Mouse (Mus musculus): ENCODE measurements around the gene Spata2l.
"Not testable (repeated sequence)": the region's sequence is repeated elsewhere in the genome, so short reads cannot be mapped to it uniquely, and the experiment has no call there.

Gene Spata2l

DNA sequence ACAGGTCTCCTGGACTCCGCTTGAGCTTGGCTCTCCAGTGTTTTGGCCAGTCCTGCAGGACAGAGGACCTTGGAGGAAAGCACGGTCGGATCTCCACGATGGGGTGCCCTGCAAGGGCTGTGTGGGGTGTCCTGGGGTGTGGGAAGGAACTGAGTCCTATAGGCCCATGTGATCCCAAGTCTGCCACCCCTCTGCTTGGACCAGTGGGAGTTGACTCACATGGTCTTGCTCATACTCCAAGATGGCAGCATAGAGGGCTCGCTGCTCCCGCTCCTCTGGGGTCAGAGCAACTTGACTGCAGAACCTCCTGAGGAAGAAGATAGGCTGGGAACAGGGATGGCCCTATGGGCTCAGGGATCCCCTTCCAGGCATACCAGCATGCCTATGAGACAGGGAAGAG is 11.7 kb upstream of the Spata2l start:
- DNase-seq (ENCODE audit: low spot score in 2 of 2): no peak

DNA sequence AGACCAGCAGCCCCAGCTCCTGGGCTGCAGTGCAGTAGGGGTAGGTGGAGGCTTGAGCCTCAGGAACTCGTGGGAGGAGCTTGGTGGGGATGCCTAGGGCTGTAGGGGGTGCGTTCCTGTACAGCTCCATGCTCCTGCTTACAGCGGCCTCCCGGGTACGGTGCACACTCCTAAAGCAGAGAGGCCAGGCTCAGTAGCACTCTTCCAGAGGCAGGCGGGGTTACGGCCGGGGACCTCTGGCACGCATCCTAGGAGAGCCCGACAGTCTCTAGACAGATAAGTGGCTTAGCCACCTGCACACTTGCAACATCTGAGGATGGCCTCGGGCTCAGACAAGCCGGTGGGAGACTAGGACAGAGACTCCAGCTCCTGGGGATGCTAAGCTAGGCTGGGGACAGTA is 9.5 kb upstream of the Spata2l start:
- DNase-seq (ENCODE audit: low spot score in 2 of 2): no peak

DNA sequence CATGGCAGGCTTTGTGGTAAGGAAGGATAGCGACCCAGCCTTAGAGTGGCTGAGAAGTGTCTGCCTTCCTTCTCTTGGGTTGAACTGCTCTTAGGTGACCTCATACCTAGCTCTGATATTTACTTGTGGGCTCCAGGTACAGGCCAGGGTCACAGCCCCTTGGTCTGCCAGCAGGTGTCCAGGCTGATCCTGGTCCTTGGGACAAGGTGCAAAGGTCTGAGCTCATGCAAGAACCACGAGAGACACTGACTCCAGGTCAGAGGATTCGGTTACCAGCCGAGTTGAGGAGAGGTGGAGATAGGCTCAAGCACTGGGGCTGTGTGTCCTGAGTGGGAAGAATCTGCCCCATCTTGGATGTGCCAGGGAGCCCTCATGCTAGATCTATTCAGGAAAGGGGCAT is 8.3 kb upstream of the Spata2l start:
- DNase-seq (ENCODE audit: low spot score in 2 of 2): no peak

DNA sequence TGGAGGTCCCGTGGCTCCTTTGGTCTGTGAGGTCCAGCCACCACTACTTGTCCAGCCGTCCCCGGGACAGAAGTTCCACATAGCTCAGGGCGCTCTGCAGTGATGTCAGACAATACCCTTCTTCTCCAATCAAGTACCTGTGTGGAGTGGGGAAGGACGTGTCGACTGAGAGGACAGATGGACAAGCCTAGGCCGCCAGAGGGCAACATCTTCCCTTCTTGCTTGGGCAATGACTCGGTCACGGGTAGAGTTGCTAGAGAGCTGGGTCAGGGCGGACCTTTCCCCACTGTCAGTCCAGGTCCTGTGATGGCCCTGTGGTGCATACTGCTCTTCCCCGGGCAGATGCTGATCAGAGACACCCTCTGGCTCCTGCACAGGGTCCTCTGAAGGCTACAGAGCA is 7.0 kb upstream of the Spata2l start:
- no peak for DNase-seq (ENCODE audit: low spot score in 2 of 2)

DNA sequence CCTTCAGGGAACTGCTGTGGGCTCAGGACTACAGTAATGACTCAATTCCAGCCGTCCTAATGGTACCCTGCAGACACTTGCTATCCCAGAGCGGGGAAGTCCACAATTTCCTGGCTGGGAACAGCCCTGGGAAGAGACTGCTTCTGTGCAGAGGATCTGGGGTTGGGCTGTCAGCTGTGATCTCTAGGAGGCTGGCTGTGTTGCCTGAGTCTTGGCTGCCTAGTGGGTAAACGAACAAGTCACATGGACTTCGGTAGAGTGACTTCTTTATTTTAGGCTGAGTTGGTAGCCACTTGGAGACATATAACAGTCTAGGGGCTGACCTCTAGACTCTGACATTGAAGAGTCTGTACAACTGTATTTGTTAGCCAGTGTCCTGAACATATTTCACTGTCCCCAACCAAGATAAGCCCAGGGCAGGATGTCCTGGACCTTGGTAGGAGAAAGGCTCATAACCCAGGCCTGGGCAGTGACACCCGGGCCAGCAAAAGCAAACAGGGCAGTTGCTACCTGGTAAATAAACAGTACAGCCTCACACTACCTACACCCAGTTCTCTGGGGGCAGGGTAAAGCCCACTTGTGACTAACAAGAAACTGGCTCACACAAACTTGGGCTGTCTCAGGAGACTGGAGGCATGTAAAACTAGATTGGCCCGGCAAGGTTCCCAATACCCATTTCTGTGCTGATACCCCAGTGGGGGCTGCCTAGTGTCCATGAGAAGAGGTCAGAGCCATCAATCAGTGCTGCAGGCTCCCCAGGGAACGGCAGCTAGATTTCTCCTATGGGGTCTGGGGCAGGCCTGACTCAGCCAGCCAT is 6.3 kb upstream of the Spata2l start:
- DNase-seq (ENCODE audit: low spot score in 2 of 2): no peak

DNA sequence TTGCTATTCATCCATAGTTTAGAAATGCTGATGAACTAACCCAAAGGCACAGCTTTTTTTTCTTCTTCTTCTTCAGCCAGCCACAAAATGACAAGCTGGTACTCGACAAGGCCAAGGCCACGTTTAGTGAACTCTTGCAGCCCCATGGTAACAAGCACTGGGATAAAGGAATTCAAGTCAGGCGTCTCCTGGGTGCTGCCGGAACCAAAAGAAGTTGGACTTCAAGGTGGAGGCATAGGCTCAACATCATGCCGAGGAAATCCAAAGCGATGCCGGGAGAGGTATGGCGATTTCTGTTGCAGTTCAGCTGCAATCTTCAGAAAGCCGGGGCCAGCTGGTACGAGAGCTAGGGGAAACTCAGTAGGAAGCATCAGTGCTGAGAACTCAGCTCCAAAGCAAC is 3.4 kb upstream of the Spata2l start:
- DNase-seq (ENCODE audit: low spot score in 2 of 2): no peak

DNA sequence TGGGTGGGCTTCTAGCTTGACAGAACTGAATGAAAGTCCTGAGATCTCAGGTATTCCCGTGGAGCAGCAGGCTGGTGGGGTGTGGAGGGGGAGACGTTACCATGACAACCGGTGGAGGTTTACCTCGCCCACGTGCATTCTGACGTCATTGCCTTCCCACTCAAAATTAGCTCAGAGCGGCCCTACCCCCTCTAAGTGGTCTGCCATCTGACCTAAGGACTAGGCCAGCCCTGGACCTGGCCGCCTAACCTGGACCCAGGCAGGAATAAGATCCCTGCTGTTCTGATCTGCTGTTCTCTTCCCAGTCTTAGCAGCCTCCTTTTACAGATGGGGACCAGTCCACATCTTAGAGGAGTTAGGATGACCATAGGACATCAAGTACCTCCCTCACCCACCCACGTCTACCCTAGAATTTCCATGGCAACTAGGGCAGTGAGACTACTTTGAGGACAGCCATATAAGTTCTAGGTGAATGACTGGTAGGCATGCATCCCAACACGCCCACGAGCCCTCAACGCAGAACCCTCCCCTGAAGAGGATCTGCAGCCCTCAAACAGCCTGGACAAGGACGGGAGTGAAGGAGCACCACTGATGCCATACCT is 1.0 kb downstream of the Spata2l start:
- DNase-seq (ENCODE audit: low spot score in 2 of 2): no peak

DNA sequence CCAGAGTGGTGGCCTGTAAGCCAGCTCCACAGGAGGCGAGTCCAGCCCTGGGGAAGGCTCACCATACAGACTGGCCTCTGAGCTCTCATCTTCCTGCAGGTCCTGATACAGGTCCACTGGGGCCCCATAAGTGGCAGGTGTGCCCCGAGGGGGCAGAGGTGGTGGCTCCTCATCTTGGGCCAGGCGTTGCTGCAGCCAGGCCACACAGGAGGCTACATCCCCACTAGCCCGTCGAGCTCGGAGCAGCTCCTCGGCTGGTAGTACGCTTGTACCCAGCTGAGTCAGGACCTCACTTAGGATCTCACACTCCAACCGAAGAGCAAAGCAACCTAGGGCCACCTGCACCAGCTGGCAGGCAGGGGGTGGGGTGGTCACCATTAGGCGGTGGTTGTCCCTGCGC is 2.3 kb downstream of the Spata2l start:
- no peak for DNase-seq (ENCODE audit: low spot score in 2 of 2)

DNA sequence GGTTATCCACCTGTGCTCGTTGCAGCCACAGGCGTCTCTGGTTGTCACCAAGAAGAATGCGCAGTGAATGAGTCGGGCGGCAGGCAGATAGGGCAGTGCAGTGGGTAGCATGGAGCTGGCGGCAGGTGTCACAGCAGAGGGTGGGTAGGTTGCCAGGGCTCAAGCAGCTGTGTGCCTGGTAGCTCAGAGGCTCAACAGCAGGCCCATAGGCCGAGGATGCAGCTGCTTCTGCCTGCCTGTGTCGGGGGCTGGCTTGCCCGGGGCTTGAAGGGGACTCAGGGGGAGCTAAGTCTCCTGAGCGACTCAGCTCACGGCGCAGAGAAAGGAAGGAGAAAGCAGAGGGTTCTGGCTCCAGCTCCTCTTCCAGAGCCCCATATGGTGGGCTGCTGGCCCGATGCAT is 2.7 kb downstream of the Spata2l start:
- DNase-seq (ENCODE audit: low spot score in 2 of 2): no peak

DNA sequence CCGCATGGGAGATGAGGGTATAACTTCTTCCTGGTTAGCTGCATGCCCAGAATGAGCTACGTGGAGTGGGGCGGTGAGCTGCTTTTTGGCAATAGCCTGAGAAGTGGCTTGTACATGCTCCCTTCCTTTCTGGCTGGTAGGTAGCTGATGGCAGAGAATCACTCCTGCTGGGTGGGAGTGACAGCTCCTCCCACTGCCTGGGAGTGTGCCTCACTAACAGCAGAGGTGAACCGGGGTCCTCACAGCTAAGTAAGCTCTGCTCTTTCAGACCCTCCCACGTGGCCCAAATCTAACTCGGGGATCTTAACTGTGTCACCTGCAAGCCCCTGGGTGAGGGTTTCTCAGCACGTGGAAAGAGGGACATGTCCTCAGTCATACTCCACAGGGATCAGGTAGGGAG is 3.5 kb downstream of the Spata2l start:
- no peak for DNase-seq (ENCODE audit: low spot score in 2 of 2)

DNA sequence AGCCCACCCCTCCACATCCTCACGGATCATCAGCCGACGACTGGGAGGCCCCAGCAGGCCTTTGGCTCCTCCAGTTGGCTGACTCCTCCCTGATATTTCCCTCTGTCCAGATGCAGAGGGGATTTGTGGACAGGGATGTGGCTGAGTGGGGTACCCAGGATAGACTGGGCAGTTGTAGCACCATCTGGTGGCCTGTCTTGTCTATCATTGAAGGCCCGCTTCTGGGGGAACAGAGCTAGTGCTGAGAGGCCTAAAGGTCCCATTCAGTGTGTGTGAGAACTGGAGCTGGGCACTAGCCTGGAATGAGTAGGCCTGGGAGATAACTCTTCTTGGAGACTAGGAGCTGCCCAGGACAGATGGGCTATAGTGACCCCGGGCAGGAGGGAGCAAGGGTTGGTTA is 4.3 kb downstream of the Spata2l start:
- DNase-seq (ENCODE audit: low spot score in 2 of 2): no peak

DNA sequence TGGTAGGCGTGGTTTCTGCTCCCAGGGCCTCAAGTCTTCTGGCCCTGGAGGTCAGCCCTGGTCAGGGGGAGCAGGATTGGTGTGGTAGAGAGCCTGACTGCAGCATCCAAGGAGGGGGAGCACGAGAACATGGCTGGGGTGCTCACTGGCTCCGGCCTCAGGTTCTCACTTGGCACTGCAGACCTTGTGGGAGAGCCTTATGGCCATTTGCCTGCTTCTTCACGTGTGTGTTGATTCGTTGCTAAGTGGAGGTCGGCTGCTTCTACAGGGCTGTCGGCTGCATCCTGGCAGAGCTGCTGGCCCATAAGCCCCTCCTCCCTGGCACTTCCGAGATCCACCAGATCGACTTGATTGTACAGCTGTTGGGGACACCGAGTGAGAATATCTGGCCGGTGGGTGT is 5.7 kb downstream of the Spata2l start:
- DNase-seq (ENCODE audit: low spot score in 2 of 2): not testable (repeated sequence)

DNA sequence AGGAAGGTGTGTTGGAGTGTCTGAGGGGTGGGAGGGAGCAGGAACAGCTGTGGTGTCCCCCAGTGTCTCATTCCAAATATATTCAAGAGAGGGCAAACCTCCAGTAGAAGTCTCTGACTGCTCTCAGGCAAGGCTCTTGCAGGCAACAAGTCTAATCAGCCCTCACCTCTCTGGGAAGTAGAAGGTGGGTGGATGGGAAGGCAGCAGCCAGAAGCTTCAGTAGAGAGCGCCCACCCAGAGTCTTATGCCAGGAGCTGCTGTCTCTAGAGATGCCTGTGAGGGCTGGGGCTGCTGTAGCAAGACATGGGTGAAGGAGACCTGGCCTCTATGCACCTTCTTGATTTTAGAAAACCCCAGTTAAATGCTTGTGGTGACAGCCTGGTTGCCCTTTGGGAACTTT is 7.6 kb downstream of the Spata2l start:
- no peak for DNase-seq (ENCODE audit: low spot score in 2 of 2)

DNA sequence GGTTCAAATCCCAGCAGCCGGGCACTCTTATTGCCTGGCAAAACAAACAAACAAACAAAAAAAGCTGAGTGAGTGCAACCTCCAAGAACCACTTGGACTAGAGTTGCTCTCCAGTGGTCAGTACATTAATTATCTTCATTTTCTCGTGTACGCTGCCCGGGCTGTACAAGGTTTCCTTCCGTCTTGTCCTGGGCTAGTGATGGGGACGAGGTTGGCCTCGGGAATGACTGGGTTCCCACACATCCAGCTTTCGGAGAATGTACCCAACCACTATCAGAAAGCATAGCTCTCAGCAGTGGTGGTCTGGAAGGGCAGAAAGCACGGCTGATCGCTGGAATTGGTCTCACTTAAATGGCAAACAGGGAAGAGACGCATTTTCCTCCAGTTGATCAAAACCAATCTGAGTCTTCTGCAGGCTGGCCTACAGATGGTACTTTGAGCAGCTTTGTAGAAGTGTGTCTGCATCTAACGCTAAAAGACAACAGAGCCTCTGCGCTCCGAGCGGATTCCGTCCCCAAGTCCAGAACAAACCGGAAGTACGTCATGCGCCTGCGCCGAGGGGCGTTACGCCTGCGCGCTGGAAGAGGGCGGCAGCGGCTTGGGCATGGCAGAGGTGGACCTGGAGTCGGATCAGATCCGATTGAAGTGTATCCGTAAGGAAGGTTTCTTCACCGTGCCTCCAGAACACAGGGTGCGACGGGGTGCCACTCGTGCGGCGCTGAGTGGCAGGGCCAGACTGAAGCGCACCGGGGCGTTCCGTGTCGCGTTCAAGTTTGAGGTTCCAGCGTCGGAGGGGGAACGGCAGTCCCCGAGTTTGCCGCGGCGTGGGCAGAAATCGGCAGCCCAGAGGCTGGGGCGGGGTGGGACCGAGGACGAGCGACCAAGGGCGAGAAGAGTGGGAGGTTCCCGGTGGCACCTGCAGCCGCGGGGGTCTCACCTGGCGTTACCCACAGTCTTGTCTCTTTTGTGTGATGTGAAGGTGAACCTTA is 11.5 kb downstream of the Spata2l start, which contains the start of gene Cdk10:
Gene Cdk10 (plus strand): TSS at position 565 of the 989 bp plus-strand sequence.
- peak; percentile 89 to 91 for DNase-seq (ENCODE audit: low spot score in 2 of 2)

DNA sequence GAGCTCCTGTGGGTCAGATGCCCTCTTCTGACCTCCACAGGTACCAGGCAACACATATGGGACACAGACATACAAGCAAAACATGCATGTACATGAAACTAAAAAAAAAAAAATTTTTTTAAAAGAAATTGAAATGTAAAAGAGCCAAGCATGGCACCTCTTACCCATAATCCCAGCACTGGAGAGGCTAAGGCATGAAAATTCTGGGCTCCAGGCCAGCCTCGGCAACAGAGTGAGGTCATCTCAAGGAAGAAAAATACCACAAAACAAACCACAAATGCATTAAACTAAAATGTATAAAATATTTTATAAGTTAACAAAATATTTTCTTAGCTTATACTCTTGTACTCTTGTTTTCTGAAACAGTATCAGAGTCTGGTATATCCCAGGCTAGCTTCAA is 15.1 kb downstream of the Spata2l start:
- DNase-seq (ENCODE audit: low spot score in 2 of 2): no peak

DNA sequence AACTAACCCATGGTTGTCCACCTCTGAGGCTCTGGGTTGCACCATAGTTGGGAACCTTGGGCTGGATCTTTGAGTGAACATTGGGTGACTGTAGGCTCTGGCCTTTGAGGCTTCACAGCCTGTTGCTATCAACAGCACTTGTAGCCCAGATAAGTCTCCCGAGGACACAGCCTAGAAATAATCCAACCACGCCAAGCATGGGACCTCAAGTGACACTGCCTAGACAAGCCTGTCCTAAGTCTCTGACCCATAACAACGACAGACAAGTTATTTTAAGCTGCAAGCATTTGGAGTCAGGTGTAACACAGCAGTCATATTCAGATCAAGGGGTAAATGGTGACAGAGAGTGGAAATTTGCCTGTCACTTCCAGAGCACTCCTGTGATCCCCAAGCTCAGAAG is 20.6 kb downstream of the Spata2l start:
- DNase-seq (ENCODE audit: low spot score in 2 of 2): no peak

DNA sequence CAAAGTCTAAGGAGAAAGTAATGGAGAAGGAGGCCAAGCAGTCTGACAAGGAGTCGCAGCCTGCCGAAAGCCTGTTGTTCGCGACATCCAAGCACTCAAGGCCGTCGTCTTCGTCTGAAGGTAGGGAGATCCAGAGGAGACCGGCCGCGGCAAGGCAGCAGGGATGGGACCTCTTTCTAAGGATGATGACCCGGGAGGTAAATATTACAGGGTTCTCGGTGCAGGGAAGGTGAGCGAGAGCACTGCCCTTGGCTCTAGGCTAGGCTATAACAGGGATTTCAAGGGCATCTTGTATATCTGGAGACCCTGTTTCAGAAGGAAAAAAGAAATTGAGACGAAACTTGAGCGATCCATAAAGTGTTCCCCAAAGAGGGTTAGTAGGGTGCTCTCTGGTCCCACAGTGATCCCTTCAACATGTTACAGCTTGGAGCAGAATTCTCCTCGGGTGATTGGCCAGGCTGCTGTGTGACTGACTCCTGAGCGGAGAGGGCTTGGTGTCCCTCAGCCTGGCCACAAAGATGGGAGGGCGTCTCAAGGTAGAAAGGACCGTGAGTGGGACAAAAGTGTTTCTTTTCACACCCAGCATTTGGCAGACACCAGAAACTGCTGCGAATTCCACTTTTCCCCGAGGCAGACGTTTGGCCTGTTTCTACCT is 22.8 kb downstream of the Spata2l start:
- DNase-seq (ENCODE audit: low spot score in 2 of 2): no peak

DNA sequence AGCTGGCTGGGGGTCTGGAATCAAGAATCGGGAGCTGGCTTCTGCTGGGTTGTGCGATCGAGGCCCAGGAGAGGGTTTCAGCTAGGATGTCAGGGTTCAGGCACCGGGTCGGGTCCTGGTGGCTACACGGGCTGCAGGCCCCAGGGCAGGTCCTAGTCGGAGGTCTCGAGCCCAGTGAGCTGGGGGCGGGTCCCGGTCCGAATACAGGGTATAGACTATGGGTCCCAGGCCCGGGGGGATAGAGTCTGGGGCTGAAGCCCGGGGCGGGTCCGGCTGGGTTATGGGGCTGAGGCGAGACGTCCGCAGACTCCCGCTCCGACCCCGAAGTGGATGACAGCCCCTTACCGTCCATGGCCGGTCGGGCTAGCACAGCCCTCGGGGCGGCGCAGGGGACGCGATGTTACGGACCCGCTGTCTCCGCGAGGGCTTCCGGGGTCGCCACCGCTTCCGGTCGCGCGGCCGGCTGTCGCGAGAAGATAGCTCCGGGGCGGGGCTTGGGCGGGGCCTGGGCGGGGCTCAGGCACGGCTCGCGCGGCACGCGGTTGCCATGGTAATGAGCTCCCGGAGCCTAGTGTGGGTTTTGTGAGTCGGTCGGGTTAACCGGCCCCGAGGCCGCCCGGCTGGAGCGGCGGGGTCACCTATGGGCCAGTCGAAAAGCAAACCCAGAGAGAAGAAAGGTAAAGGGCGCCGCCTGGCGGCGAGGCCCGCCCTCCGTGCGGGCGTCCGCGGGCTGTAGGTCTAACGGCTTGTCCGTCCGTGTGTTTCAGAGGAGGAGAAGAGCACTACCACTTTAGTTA is 23.5 kb downstream of the Spata2l start, which contains the start of the genes Chmp1a and Spata33:
Gene Chmp1a (minus strand): TSS at position 443 of the 797 bp plus-strand sequence.
Gene Spata33 (plus strand): TSS at position 512 of the 797 bp plus-strand sequence.
- peak; percentile 82 to 87 for DNase-seq (ENCODE audit: low spot score in 2 of 2)

DNA sequence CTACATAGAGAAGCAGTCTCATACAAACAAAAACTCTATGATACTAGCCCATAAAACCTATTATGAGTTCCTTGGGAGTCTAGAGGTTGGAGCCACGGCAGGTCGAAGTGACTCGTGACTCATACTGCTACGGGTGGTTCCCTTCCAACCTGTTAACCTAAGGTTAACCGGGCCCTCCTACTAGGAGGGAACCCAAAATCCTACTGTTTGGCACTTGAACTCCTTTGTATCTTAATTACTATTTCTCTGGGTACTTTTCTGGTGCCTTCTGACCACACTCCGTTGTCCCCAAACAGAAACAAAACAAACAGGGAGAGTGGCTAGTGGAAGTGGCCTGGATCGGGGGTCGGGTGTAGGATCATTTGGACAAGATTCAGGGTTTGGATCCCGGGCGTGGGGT is 24.2 kb downstream of the Spata2l start:
- DNase-seq (ENCODE audit: low spot score in 2 of 2): no peak

DNA sequence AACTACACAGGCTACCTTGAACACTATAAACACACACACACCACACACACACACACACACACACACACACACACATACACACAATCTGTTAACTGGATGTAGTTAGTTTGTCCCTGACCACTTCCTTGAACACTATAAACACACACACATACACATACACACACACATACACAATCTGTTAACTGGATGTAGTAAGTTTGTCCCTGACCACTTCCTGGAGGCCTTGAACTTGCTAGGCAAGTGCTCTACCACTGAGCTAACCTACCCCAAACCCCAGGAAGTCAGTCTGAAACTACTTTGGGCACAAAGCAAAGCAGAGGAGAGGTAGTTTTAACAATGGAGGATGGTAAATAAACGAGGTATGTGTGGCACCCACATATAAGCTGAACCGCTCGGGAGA is 32.5 kb downstream of the Spata2l start:
- DNase-seq (ENCODE audit: low spot score in 2 of 2): no peak

DNA sequence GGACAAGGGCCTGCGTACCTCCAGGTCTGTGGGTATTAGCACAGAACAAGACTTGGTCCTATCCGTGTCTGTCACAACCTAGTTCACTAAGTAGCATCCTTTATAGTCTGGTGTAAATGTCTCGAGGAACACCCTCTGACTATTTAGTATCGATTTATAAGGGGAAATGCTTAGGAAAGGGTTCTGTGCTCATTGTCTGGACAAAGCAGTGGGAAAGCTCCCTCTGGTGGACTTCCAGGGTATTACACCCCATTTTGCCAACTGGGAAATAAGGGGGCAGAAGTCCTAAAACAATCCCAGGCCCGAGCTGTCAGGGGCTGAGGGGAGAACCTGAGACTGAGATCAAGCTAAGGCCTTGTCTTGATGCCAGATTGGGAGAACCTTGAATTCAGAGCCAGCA is 33.7 kb downstream of the Spata2l start:
- DNase-seq (ENCODE audit: low spot score in 2 of 2): peak; percentile 25 to 37

Data from spleen, postnatal 36 days (tissue).